Mouse (Mus musculus) lung, postnatal 0 days (tissue): ENCODE measurements around the gene Ece1.
"Not testable (repeated sequence)": the region's sequence is repeated elsewhere in the genome, so short reads cannot be mapped to it uniquely, and the experiment has no call there.

Experiments
- CTCF ChIP-seq: IDR thresholded peaks from 2 replicates; pipeline ENCODE4 v1.5.1; 2016; ENCODE audit warnings: antibody characterized with exemption, mild to moderate bottlenecking
- EP300 ChIP-seq: IDR thresholded peaks from 2 replicates; pipeline ENCODE4 v1.6.1; 2016; ENCODE audit warnings: antibody characterized with exemption, mild to moderate bottlenecking, control low read depth

- TF ChIP-seq CTCF, EP300: not testable (repeated sequence)
Measured at GRCm38 (mm10) chr4:137979066-137979644, 117.1 kb downstream of the Ece1 start.
